10 mouse cellular contexts compared by ENCODE assay signal in genomic region chr14:55189351-55189769, GRCm38 (mm10). TPM values are rescaled to one million over a fixed set of nuclear protein-coding genes. Genes with fewer than 3 reads are reported as not detected.
A peak's percentile ranks its signal among the peaks of the same experiment; 100 is the strongest.
DNase-seq lines count a peak whose midpoint lies in the region; ATAC-seq and TF ChIP-seq lines count a peak whose summit lies in the region.
"Had no signal": no experiment of that assay in that cellular context is flagged by ENCODE, and none has a peak within 500 bp of the region (broad histone marks: within the 10 kb centered on the region; RNA-seq: fewer than 3 reads in every experiment).

No protein-coding gene starts in this region.

- H3K27ac ChIP-seq in intestine, embryonic 15.5 days = no peak overlapping the region
- H3K27ac ChIP-seq in intestine, postnatal 0 days (ENCODE audit: low read depth, low read length) = no peak overlapping the region

- no peak overlapping the region for H3K4me3 ChIP-seq in intestine, embryonic 15.5 days (replicated peaks)
- H3K4me3 ChIP-seq in intestine, postnatal 0 days (ENCODE audit: low read depth, low read length) = no peak overlapping the region
- H3K4me3 ChIP-seq: myocyte had no signal

- no peaks in the 10 kb centered on the region for H3K9me3 ChIP-seq in intestine, embryonic 15.5 days
- H3K9me3 ChIP-seq in intestine, postnatal 0 days (ENCODE audit: control insufficient read depth) = no peaks in the 10 kb centered on the region

- no peaks in the 10 kb centered on the region for H3K4me1 ChIP-seq in intestine, embryonic 15.5 days (replicated peaks)
- no peaks in the 10 kb centered on the region for H3K4me1 ChIP-seq in intestine, postnatal 0 days (replicated peaks; ENCODE audit: control insufficient read depth, insufficient read depth, low read length)

- H3K9ac ChIP-seq in intestine, embryonic 15.5 days = no peak overlapping the region
- no peak overlapping the region for H3K9ac ChIP-seq in intestine, postnatal 0 days (ENCODE audit: low read depth, low read length)

- H3K4me2 ChIP-seq in intestine, embryonic 15.5 days (replicated peaks) = no peak overlapping the region
- H3K4me2 ChIP-seq in intestine, postnatal 0 days (replicated peaks; ENCODE audit: low read depth) = no peak overlapping the region

- no peak for TF ChIP-seq CTCF in intestine, postnatal 0 days (IDR thresholded peaks at IDR 0.05; ENCODE audit: low read depth)

- 0 out of 2 replicates have a peak, but pooled peaks cover 2% of the 10 kb centered on the region for H3K27me3 ChIP-seq in intestine, embryonic 15.5 days (replicated peaks)
- H3K27me3 ChIP-seq in intestine, postnatal 0 days (replicated peaks; ENCODE audit: control insufficient read depth, insufficient read depth, low read length) = no peaks in the 10 kb centered on the region

- WGBS in intestine, embryonic 15.5 days = 32% methylated on average over 9 of the region's 9 CpGs
- WGBS in intestine, postnatal 0 days = 32% methylated on average over 9 of the region's 9 CpGs

- peak; percentile 45; the same call in 1 of the 2 replicates for ATAC-seq in intestine, embryonic 15.5 days
- ATAC-seq in intestine, postnatal 0 days = no peak
- ATAC-seq in frontal cortex, adult (ENCODE audit: low TSS enrichment) = peak; percentile 91
- no peak for ATAC-seq in granulocyte monocyte progenitor cell, adult 5-6 weeks (replicated peaks; ENCODE audit: poor library complexity, severe bottlenecking)

- H3K36me3 ChIP-seq in intestine, embryonic 15.5 days = no peaks in the 10 kb centered on the region
- no peaks in the 10 kb centered on the region for H3K36me3 ChIP-seq in intestine, postnatal 0 days (ENCODE audit: control insufficient read depth, insufficient read depth)

- intact Hi-C loops in gastrocnemius, postnatal 14 days (cut with DNase I; ENCODE audit: low total_unique reads) = no loop called here

- DNase-seq in left cerebral cortex, adult 18-20 months (ENCODE audit: low spot score in 2 of 2) = peak; percentile 47 to 68
- DNase-seq in retina, postnatal 1 day = peak; percentile 34
- DNase-seq in gastrocnemius, postnatal 14 days = no peak
- DNase-seq in liver = no peak

RNA-seq across cellular contexts. Expression of gene Dhrs2, which starts 32.4 kb away (rescaled TPM):
- polyA plus RNA-seq in intestine, embryonic 15.5 days (2015; fragmentation: Nextera tagmentation; extraction: Ambion mirVana) = 0.15 and 0.21 TPM in 2 replicates
- 0.12 and 0.14 TPM in 2 replicates for polyA plus RNA-seq in intestine, postnatal 0 days (2015; fragmentation: Nextera tagmentation; extraction: Ambion mirVana)
- total RNA-seq in left cerebral cortex, adult 18-20 months (2021) = not detected
- total RNA-seq in gastrocnemius, postnatal 14 days (2021) = under 1 TPM in 1 of 2 experiments, not detected in 1; 0.16 TPM
- total RNA-seq in granulocyte monocyte progenitor cell, adult 5-6 weeks (2014; fragmentation: Nextera tagmentation) = not detected in 2 replicates
- total RNA-seq in granulocyte monocyte progenitor cell, adult 5-6 weeks (2017) = not detected in 2 replicates
- total RNA-seq: heart, postnatal 25 days had no signal
- polyA plus RNA-seq: myocyte had no signal

Comparison
In these comparisons a context has a peak if more than half of its experiments do, and no peak if none do; other contexts are left out.
1. ATAC-seq: peak in intestine, embryonic 15.5 days (single experiment) and frontal cortex, adult (single experiment); none in intestine, postnatal 0 days (single experiment) and granulocyte monocyte progenitor cell, adult 5-6 weeks (single experiment).
2. DNase-seq: peak in left cerebral cortex, adult 18-20 months (2 of 2) and retina, postnatal 1 day (single experiment); none in gastrocnemius, postnatal 14 days (single experiment) and liver (single experiment).